Mouse (Mus musculus): ENCODE measurements around the gene Fcer2a.

DNA sequence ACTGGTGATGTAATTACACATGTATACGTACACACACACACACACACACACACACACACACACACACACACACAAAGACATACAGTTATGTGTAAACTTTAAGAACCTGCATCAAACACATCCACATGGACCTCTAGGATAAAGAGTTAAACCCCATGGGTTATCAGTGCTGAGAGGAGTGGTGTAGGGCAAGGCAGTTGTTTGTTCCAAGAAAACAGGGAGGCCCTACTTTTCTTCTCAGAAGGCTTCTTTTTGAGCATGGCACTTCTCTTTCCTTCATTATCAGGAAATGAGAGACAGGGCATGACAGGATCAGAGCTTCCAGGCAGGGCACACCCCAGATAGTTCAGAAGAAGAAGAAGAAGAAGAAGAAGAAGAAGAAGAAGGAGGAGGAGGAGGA is 40.1 kb upstream of the Fcer2a start:
- TF ChIP-seq EP300 (IDR thresholded peaks at IDR 0.05; ENCODE audit: low read depth) (peak; percentile 20; the same call in 1 of the 2 replicates), CTCF (IDR thresholded peaks at IDR 0.05; ENCODE audit: low read depth) (no peak)

Measured in liver, embryonic 14.5 days (tissue).